Mouse (Mus musculus) midbrain, embryonic 16.5 days (tissue): ENCODE measurements around the gene Cep57l1. TPM values are rescaled to one million over a fixed set of nuclear protein-coding genes. Genes with fewer than 3 reads are reported as not detected.

Experiments
- ATAC-seq: fragments of 200-750 bp; cut with Nextera tagmentation; 2 replicates; pipeline ENCODE4 v1.8.0; 2017; ENCODE audit warnings: moderate TSS enrichment
- H3K27ac ChIP-seq: fragments of 300-500 bp; sonication (generic); 2 replicates; pipeline ENCODE4 v1.5.1; 2014; ENCODE audit warnings: mild to moderate bottlenecking, low read length, mixed read lengths
- H3K27me3 ChIP-seq: fragments of 300-500 bp; sonication (generic); 2 replicates; pipeline ENCODE4 v1.6.1; 2014; ENCODE audit warnings: low read depth, low read length, mixed read lengths; ENCODE audit not compliant: control insufficient read depth, insufficient read depth
- H3K36me3 ChIP-seq: fragments of 300-500 bp; sonication (generic); 2 replicates; pipeline ENCODE4 v1.6.1; 2014; ENCODE audit warnings: mild to moderate bottlenecking, low read length, moderate library complexity, mixed read lengths; ENCODE audit not compliant: control insufficient read depth, insufficient read depth
- H3K4me1 ChIP-seq: fragments of 300-500 bp; sonication (generic); 2 replicates; pipeline ENCODE4 v1.6.1; 2014; ENCODE audit warnings: mild to moderate bottlenecking, low read length, mixed read lengths; ENCODE audit not compliant: control insufficient read depth, insufficient read depth
- H3K4me2 ChIP-seq: fragments of 300-500 bp; sonication (generic); 2 replicates; pipeline ENCODE4 v1.6.1; 2014; ENCODE audit warnings: mild to moderate bottlenecking, low read length, mixed read lengths
- H3K4me3 ChIP-seq: fragments of 300-500 bp; sonication (generic); 2 replicates; pipeline ENCODE4 v1.5.1; 2014; ENCODE audit warnings: low read depth, mild to moderate bottlenecking, low read length, moderate library complexity, mixed read lengths
- H3K9ac ChIP-seq: fragments of 300-500 bp; sonication (generic); 2 replicates; pipeline ENCODE4 v1.6.1; 2014; ENCODE audit warnings: low read depth, low read length, mixed read lengths
- H3K9me3 ChIP-seq: fragments of 300-500 bp; sonication (generic); replicated peaks from 2 replicates; pipeline ENCODE4 v1.6.1; 2014; ENCODE audit warnings: mild to moderate bottlenecking, low read length, mixed read lengths; ENCODE audit not compliant: control insufficient read depth, poor library complexity, severe bottlenecking
- WGBS: fragments of 180-500 bp; shearing (Covaris S2); extraction: QIAGEN DNeasy Blood & Tissue Kit; methylation state at CpG from one replicate; pipeline ENCODE4 v1.1.7; 2014; 5-methylcytosine and 5-hydroxymethylcytosine counted together
- polyA plus RNA-seq: library from polyadenylated mRNA; unstranded; fragments of >200 nt; fragmentation: Nextera tagmentation; extraction: Ambion mirVana; gene quantifications from 2 replicates; pipeline ENCODE4 v1.2.1, GENCODE M21; 2015

Cep57l1 gene
- polyA plus RNA-seq, 1 experiment from 2014 or later: 15.9 TPM

DNA sequence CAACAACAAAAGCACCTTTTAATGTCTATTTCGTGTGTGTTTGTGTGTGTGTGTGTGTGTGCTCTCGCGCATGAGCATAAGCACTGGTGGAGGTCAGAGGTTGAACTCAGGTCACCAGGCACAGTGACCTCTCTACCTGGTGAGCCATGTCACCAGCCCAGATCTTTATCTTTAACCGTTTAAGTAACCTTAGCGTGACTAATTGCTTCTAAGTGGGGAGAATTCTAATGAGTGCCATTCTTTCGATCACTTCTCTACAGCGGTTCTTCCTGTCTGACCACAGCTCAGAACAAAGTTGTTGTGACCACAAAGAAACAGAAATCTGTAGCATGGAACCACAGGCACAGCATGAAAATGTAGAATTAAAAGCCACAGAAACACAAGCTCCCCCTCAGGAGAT, 98.2 kb downstream of the Cep57l1 start:
- H3K9ac ChIP-seq: no peak overlapping the region
- H3K27me3 ChIP-seq: no peaks in the 10 kb centered on the region
- no peaks in the 10 kb centered on the region for H3K4me1 ChIP-seq
- H3K9me3 ChIP-seq: no peaks in the 10 kb centered on the region
- WGBS: 37% methylated on average over 7 of the region's 7 CpGs
- no peak overlapping the region for H3K4me3 ChIP-seq
- no peak overlapping the region for H3K27ac ChIP-seq
- ATAC-seq: no peak
- H3K4me2 ChIP-seq: no peak overlapping the region
- H3K36me3 ChIP-seq: no peaks in the 10 kb centered on the region

DNA sequence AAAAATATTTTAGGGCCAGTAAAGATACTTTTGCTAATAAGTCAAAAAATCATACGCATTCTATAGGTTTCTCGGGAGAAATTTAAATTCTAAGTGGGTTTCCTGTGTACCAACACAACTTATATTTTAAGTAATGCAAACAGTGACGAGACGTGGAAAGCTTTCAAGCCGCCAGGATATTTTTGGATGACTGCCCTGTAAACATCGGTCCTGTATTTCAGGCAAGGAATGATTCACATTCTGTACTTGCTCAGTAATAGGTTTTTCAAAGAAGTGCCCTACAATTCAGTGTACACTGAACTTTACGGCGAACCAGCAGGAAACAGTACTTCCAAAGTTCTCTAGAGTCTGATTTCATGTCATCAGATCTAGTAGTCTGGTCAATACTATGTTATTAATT, 98.9 kb downstream of the Cep57l1 start:
- Histone ChIP-seq H3K4me2 (no peak overlapping the region), H3K4me3 (no peak overlapping the region), H3K36me3 (no peaks in the 10 kb centered on the region), H3K9me3 (no peaks in the 10 kb centered on the region), H3K27me3 (no peaks in the 10 kb centered on the region), H3K9ac (no peak overlapping the region), H3K4me1 (no peaks in the 10 kb centered on the region), H3K27ac (no peak overlapping the region)
- 89% methylated on average over 8 of the region's 8 CpGs for WGBS
- no peak for ATAC-seq

DNA sequence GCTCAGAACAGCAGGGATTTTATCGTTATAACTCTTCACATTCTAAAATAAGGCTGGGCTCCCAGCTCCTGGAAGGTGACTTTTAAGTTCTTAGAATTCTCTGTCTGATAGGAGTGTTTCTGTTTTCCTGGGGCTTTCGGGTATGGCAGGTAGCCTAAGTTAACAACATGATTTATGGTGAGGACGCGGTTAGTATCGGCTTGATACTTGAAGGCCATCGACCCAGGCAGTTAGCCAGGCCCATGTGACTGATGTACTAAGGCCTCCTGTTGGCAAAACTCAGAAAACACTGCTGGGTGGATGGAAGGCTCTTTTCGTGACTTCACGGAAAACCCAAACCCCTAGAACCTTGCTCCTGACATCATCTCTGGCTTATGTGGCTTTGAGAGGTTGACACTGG, 100.3 kb downstream of the Cep57l1 start:
- Histone ChIP-seq H3K9me3 (no peaks in the 10 kb centered on the region), H3K27ac (no peak overlapping the region), H3K4me3 (no peak overlapping the region), H3K27me3 (no peaks in the 10 kb centered on the region), H3K36me3 (no peaks in the 10 kb centered on the region), H3K4me2 (no peak overlapping the region), H3K9ac (no peak overlapping the region), H3K4me1 (no peaks in the 10 kb centered on the region)
- WGBS: 93% methylated on average over 8 of the region's 8 CpGs
- no peak for ATAC-seq

DNA sequence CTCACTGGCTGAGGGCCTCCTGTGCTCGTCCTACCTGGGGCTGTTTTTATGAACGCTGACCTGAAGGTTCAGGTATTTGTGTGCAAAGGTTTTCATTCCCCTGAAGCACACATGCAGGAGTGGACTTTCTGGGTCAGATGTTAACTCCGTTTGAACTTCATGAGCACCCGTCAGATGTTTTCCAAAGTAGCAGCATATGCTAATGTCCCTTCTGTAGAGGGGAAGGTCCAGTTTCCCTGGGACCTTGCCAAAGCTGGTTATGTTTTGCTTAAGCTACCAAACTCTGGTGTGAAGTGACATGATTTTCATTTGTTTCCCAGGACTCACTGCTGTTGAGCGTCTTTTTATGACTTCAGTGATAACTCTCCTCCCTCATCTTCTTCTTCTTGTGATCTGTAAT, 110.0 kb downstream of the Cep57l1 start:
- Histone ChIP-seq H3K9me3 (no peaks in the 10 kb centered on the region), H3K27ac (no peak overlapping the region), H3K4me2 (no peak overlapping the region), H3K36me3 (no peaks in the 10 kb centered on the region), H3K4me1 (no peaks in the 10 kb centered on the region), H3K4me3 (no peak overlapping the region), H3K27me3 (no peaks in the 10 kb centered on the region), H3K9ac (no peak overlapping the region)
- ATAC-seq: no peak
- 85% methylated on average over 5 of the region's 5 CpGs for WGBS

DNA sequence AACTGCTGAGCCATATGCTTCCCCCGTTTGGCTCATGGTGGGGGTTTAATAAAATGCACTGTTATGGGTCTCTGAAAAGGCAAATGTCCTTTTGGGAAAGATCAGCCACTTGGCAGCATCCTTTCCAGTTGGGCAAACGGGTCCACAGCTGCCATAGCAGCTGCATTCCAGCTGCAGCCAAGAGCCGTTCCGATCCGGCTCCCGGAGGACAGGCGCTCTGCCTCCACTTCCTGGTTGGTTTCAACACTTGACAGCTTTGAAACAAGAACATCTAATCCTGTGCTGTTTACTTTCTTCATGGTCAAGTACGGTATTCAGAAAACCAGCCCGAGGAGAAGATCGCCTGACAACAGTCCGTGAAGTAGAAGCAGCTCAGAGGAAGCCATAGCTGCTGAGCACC, 112.6 kb downstream of the Cep57l1 start:
- no peak for ATAC-seq
- no peaks in the 10 kb centered on the region for H3K9me3 ChIP-seq
- no peak overlapping the region for H3K4me2 ChIP-seq
- no peaks in the 10 kb centered on the region for H3K27me3 ChIP-seq
- H3K36me3 ChIP-seq: no peaks in the 10 kb centered on the region
- no peak overlapping the region for H3K27ac ChIP-seq
- 83% methylated on average over 11 of the region's 11 CpGs for WGBS
- no peak overlapping the region for H3K4me3 ChIP-seq
- H3K9ac ChIP-seq: no peak overlapping the region
- no peaks in the 10 kb centered on the region for H3K4me1 ChIP-seq

DNA sequence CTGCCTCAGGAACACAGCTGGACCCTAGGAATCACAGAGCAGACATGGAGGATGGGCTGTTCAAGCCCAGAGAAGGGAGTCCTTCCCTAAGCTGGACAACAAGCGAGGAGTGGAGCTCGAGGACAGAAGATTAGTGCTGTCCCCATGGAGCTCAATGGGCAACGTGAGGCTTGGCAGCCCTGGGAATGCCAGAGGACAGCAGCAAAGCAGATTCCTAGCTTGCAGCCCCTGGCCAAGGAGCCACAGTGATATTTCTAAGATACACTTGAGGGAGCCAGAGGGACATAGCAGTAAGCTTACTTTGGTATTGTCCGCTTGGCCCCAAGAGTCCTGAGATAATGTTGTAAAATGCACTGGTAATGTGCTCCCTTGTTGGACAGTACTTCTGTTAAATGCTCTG, 118.7 kb downstream of the Cep57l1 start:
- Histone ChIP-seq H3K36me3 (no peaks in the 10 kb centered on the region), H3K9me3 (0 out of 2 replicates have a peak, but pooled peaks cover 7% of the 10 kb centered on the region), H3K27ac (no peak overlapping the region), H3K9ac (no peak overlapping the region), H3K4me3 (no peak overlapping the region), H3K4me1 (peaks cover 3% of the 10 kb centered on the region; the same call in 1 of the 2 replicates), H3K4me2 (no peak overlapping the region), H3K27me3 (peaks cover 5% of the 10 kb centered on the region; the same call in 1 of the 2 replicates)
- 50% methylated on average over 4 of the region's 4 CpGs for WGBS
- ATAC-seq: no peak

DNA sequence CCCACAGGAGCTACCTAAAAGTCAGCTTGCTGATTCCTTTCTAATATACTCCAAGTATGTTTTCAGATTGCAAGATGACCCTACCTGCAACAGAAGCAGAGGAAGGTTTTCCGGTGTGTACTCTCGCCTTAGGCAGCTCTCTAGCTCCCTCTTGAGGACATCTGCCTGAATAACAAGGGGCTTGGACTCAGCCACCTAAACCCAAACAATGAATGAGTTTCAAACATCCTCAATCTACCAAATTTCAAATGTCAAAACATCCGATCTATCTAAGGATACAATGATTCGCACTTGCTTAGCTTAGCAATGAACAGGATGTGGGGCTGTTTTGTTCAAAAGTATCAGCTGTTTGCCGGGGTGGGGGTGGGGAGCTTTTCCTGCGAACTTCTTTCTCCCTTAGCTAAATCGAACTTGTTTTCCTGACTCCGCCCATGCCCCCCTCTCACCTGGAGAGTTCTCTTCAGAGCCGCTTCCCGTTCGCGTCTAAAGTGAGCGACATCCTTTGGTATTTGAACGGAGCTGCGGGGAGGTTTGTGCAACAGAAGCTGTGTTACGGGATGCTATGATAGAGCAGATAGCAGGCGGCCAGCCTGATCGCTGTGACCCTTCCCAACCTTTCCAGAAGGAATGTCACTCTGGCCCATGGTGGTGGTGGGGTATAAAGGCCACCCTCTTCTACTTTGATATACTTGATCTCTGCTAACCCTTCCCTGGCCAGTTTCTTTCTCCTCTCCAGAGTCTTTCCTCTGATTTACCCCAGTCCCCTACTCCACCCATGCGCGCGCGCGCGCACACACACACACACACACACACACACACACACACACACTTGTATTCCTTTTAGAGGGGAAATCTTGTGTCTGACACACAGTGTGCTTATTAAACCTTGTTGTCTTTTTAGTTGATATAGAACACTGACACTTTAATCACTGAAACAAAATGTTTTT, 119.5 kb downstream of the Cep57l1 start:
- WGBS: 24% methylated on average over 24 of the region's 24 CpGs
- Histone ChIP-seq H3K36me3 (no peaks in the 10 kb centered on the region), H3K9me3 (0 out of 2 replicates have a peak, but pooled peaks cover 7% of the 10 kb centered on the region), H3K27ac (no peak overlapping the region), H3K4me1 (peaks cover 3% of the 10 kb centered on the region; the same call in 1 of the 2 replicates), H3K4me2 (peak overlapping the region; percentile 71), H3K27me3 (peaks cover 5% of the 10 kb centered on the region; the same call in 1 of the 2 replicates), H3K4me3 (peak overlapping the region; percentile 46), H3K9ac (peak overlapping the region; percentile 40)
- peak; percentile 58 for ATAC-seq

DNA sequence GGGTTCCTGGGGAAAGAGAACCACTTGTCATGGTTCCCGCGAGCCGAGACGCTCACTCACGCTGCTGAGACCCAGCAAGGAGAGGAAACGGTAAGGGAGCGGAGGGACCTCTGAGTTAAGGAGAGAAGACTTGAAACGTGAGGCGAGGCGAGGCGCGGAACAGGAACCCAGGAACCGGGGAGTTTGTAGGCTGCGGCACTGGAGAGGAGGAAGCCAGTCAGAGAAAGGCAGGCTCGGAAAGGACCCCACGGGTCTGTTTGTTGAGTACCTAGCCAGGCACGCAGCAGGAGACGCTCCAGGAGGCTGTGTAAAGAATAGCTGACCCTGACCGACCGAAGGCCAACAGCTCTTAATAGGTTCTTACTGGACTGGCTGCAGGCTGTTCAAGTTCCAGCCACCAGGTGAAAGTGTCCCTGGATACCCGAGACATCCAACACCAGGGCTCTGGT, 125.1 kb downstream of the Cep57l1 start:
- WGBS: 4% methylated on average over 21 of the region's 21 CpGs
- no peak for ATAC-seq

More for the DNA sequence above, 125.1 kb downstream of the Cep57l1 start:
- Histone ChIP-seq H3K27ac (no peak overlapping the region), H3K4me2 (0 out of 2 replicates have a peak overlapping the region, but pooled peaks have one; percentile 6), H3K9me3 (0 out of 2 replicates have a peak, but pooled peaks cover 7% of the 10 kb centered on the region), H3K36me3 (no peaks in the 10 kb centered on the region), H3K9ac (no peak overlapping the region), H3K4me3 (no peak overlapping the region), H3K4me1 (no peaks in the 10 kb centered on the region), H3K27me3 (no peaks in the 10 kb centered on the region; the same call in 1 of the 2 replicates)
